In genomic region chr6:133812342-133812741, GRCm38 (mm10) we compare ENCODE assay signal across 13 mouse cellular contexts. TPM values are rescaled to one million over a fixed set of nuclear protein-coding genes. Genes with fewer than 3 reads are reported as not detected.
DNase-seq lines count a peak whose midpoint lies in the region; ATAC-seq and TF ChIP-seq lines count a peak whose summit lies in the region.
"Had no signal": no experiment of that assay in that cellular context is flagged by ENCODE, and none has a peak within 500 bp of the region (broad histone marks: within the 10 kb centered on the region; RNA-seq: fewer than 3 reads in every experiment).

No protein-coding gene starts in this region.

- in situ Hi-C loops in Patski (cut with MboI; ENCODE audit: low pct_unique_long_range_greater_than_20kb): no loop called here

- H3K4me3 ChIP-seq in midbrain, embryonic 14.5 days (replicated peaks; ENCODE audit: low read depth, low read length): no peak overlapping the region
- H3K4me3 ChIP-seq in midbrain, embryonic 15.5 days: no peak overlapping the region
- H3K4me3 ChIP-seq in forebrain, embryonic 11.5 days (ENCODE audit: low read depth, low read length): no peak overlapping the region
- H3K4me3 ChIP-seq: neural tube, embryonic 13.5 days had no signal

- CTCF ChIA-PET in Patski (lab: Charles Lee): no interaction called here

- no peaks in the 10 kb centered on the region for H3K4me1 ChIP-seq in midbrain, embryonic 14.5 days (ENCODE audit: control insufficient read depth, insufficient read depth, low read length)
- no peaks in the 10 kb centered on the region for H3K4me1 ChIP-seq in midbrain, embryonic 15.5 days
- H3K4me1 ChIP-seq in forebrain, embryonic 11.5 days (replicated peaks; ENCODE audit: control insufficient read depth, insufficient read depth, low read length): no peaks in the 10 kb centered on the region
- H3K4me1 ChIP-seq: neural tube, embryonic 13.5 days had no signal

- H3K9me3 ChIP-seq in midbrain, embryonic 14.5 days (ENCODE audit: control insufficient read depth, low read length): no peaks in the 10 kb centered on the region
- peaks cover 3% of the 10 kb centered on the region; the same call in 1 of the 2 replicates for H3K9me3 ChIP-seq in midbrain, embryonic 15.5 days
- H3K9me3 ChIP-seq in forebrain, embryonic 11.5 days (ENCODE audit: control insufficient read depth, low read length): no peaks in the 10 kb centered on the region
- H3K9me3 ChIP-seq: neural tube, embryonic 13.5 days had no signal

- no peak for ATAC-seq in midbrain, embryonic 14.5 days (ENCODE audit: low FRiP score, low TSS enrichment)
- ATAC-seq in midbrain, embryonic 15.5 days (replicated peaks): no peak
- ATAC-seq in Patski: no peak
- no peak for ATAC-seq in forebrain, embryonic 11.5 days (replicated peaks; ENCODE audit: low FRiP score)

- H3K27me3 ChIP-seq in midbrain, embryonic 14.5 days (ENCODE audit: control insufficient read depth, insufficient read depth, low read length): no peaks in the 10 kb centered on the region
- no peaks in the 10 kb centered on the region for H3K27me3 ChIP-seq in midbrain, embryonic 15.5 days (replicated peaks)
- H3K27me3 ChIP-seq in Patski: no peaks in the 10 kb centered on the region
- no peaks in the 10 kb centered on the region for H3K27me3 ChIP-seq in forebrain, embryonic 11.5 days (ENCODE audit: control insufficient read depth, insufficient read depth, low read length)
- H3K27me3 ChIP-seq: neural tube, embryonic 13.5 days had no signal

- H3K36me3 ChIP-seq in midbrain, embryonic 14.5 days (ENCODE audit: control insufficient read depth, insufficient read depth, low read length): no peaks in the 10 kb centered on the region
- H3K36me3 ChIP-seq in midbrain, embryonic 15.5 days (replicated peaks): no peaks in the 10 kb centered on the region
- no peaks in the 10 kb centered on the region for H3K36me3 ChIP-seq in forebrain, embryonic 11.5 days (ENCODE audit: control insufficient read depth, insufficient read depth, low read length)
- H3K36me3 ChIP-seq: neural tube, embryonic 13.5 days had no signal

- DNase-seq in heart, postnatal 4 days: peak; percentile 13
- no peak for DNase-seq in heart, adult 9 months (ENCODE audit: low spot score in 2 of 2)
- DNase-seq in midbrain, embryonic 14.5 days: peak; percentile 14
- DNase-seq in Patski (ENCODE audit: low read depth, low spot score): no peak
- peak; percentile 12 to 13 for DNase-seq in kidney, postnatal 4 days
- DNase-seq in thymus, postnatal 14 days: no peak
- DNase-seq in forebrain, embryonic 11.5 days (ENCODE audit: low spot score): no peak

- WGBS in midbrain, embryonic 14.5 days: 50% methylated on average over 1 of the region's 1 CpGs
- WGBS in midbrain, embryonic 15.5 days: 53% methylated on average over 1 of the region's 1 CpGs
- 48% methylated on average over 1 of the region's 1 CpGs for WGBS in forebrain, embryonic 11.5 days

- TF ChIP-seq CTCF in Patski (IDR thresholded peaks at IDR 0.05): peak; percentile 47

- no peak overlapping the region for H3K27ac ChIP-seq in midbrain, embryonic 14.5 days (replicated peaks; ENCODE audit: low read depth, low read length)
- H3K27ac ChIP-seq in midbrain, embryonic 15.5 days: no peak overlapping the region
- no peak overlapping the region for H3K27ac ChIP-seq in forebrain, embryonic 11.5 days (ENCODE audit: low read depth, low read length)
- H3K27ac ChIP-seq: neural tube, embryonic 13.5 days had no signal

- no peak overlapping the region for H3K9ac ChIP-seq in midbrain, embryonic 14.5 days (replicated peaks; ENCODE audit: low read length)
- no peak overlapping the region for H3K9ac ChIP-seq in midbrain, embryonic 15.5 days
- H3K9ac ChIP-seq in forebrain, embryonic 11.5 days (ENCODE audit: low read length): no peak overlapping the region
- H3K9ac ChIP-seq: neural tube, embryonic 13.5 days had no signal

- POLR2A ChIA-PET in Patski (lab: Charles Lee): no interaction called here

- H3K4me2 ChIP-seq in midbrain, embryonic 14.5 days (ENCODE audit: low read length): no peak overlapping the region
- H3K4me2 ChIP-seq in midbrain, embryonic 15.5 days: no peak overlapping the region
- no peak overlapping the region for H3K4me2 ChIP-seq in forebrain, embryonic 11.5 days (ENCODE audit: low read depth, low read length, severe bottlenecking)
- H3K4me2 ChIP-seq: neural tube, embryonic 13.5 days had no signal

RNA-seq across cellular contexts. Expression of gene Kap, which starts 41.2 kb away (rescaled TPM):
- total RNA-seq in heart, postnatal 4 days (2021): not detected
- not detected in 2 replicates for polyA plus RNA-seq in midbrain, embryonic 14.5 days (2014; fragmentation: Nextera tagmentation; extraction: Ambion mirVana)
- not detected in 2 replicates for polyA plus RNA-seq in midbrain, embryonic 15.5 days (2015; fragmentation: Nextera tagmentation; extraction: Ambion mirVana)
- polyA plus RNA-seq in Patski (2021): not detected
- polyA plus RNA-seq in forebrain, embryonic 11.5 days (2014; fragmentation: Nextera tagmentation; extraction: Ambion mirVana): not detected in 2 replicates
- total RNA-seq: layer of hippocampus, postnatal 25 days had no signal
- polyA plus RNA-seq: heart, embryonic 14.5 days; lung, embryonic 16.5 days; neural tube, embryonic 13.5 days; thymus, postnatal 0 days had no signal

Comparison
In these comparisons a context has a peak if more than half of its experiments do, and no peak if none do; other contexts are left out.
1. DNase-seq: peak in heart, postnatal 4 days (single experiment), midbrain, embryonic 14.5 days (single experiment) and kidney, postnatal 4 days (2 of 2); none in heart, adult 9 months (0 of 2), Patski (single experiment), thymus, postnatal 14 days (single experiment) and forebrain, embryonic 11.5 days (single experiment).